Mouse (Mus musculus) cortical plate, adult 2 months (tissue): ENCODE measurements around the gene Suv39h2.

Source experiments
- CTCF ChIP-seq: fragments of 200-500 bp; IDR thresholded peaks from 2 replicates; pipeline ENCODE4 v1.5.1; 2011; ENCODE audit warnings: mild to moderate bottlenecking, control low read depth, low read length; ENCODE audit not compliant: insufficient read depth; ENCODE audit errors: extremely low read depth
- POLR2A ChIP-seq: fragments of 200-500 bp; IDR thresholded peaks from 2 replicates; pipeline ENCODE4 v1.6.1; 2011; ENCODE audit warnings: mild to moderate bottlenecking, low read length, control low read depth; ENCODE audit not compliant: insufficient read depth; ENCODE audit errors: extremely low read depth

DNA sequence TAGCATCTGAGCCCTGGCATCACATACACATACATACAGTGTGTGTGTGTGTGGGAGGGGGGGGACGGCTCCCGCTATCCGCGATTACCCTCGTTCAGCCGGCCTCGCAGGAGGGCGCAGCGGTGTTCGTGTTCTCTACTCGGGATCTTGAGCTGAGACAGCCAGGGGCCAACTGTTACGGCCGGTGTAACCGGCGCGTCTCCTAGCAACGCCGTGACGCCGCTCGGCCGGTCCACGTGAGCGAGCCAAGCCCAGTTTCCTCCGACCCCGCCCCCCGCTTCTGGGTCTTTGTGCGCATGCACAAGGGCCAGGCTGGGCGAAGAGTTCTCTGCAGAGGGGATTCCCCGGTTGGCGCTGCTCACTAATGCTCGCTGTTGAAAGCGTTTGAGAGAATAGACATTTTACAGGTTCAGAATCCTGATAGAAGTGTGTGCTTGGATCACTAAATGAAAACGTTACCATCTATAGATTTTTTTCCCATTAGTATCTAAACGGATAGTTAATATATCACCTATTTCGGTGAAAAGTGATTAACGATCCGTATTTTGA lies 55.9 kb downstream of the Suv39h2 start:
- TF ChIP-seq POLR2A (peak; percentile 69; the same call in 1 of the 2 replicates), CTCF (no peak)
